In the genomic region with DNA sequence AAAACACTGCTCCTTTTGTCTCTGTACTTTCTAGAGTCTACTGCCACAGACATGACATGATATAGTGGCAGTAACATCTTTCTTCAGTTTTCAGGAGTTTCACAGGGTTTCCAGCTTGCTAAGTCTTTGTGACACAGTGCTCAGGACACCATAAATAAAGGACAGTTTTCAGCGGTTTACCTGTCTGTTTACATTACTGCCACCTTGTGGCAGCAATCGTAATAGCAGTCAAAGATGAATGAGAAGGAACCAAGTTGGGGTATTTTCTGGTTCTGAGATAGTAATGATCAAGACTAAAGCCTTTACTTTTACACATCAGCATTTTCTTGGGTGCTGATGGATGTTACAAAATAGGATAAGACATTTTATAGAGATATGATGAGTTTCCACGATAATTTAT, we compare ENCODE assay signal across 9 mouse cellular contexts.
DNase-seq lines count a peak whose midpoint lies in the region; ATAC-seq lines count a peak whose summit lies in the region.
"Had no signal": no experiment of that assay in that cellular context is flagged by ENCODE, and none has a peak within 500 bp of the region (broad histone marks: within the 10 kb centered on the region; RNA-seq: fewer than 3 reads in every experiment).

No protein-coding gene starts in this region.

- WGBS in midbrain, embryonic 11.5 days, result 8% methylated on average over 3 of the region's 3 CpGs
- 6% methylated on average over 3 of the region's 3 CpGs for WGBS in midbrain, embryonic 13.5 days

- no peaks in the 10 kb centered on the region for H3K27me3 ChIP-seq in midbrain, embryonic 11.5 days (ENCODE audit: control insufficient read depth, insufficient read depth, low read length)
- no peaks in the 10 kb centered on the region for H3K27me3 ChIP-seq in midbrain, embryonic 13.5 days
- H3K27me3 ChIP-seq: stomach, embryonic 15.5 days had no signal

- no peaks in the 10 kb centered on the region for H3K4me1 ChIP-seq in midbrain, embryonic 11.5 days (ENCODE audit: control insufficient read depth, insufficient read depth, low read length)
- H3K4me1 ChIP-seq in midbrain, embryonic 13.5 days (replicated peaks), result no peaks in the 10 kb centered on the region
- H3K4me1 ChIP-seq: stomach, embryonic 15.5 days had no signal

- no peak overlapping the region for H3K27ac ChIP-seq in midbrain, embryonic 11.5 days (ENCODE audit: low read depth, low read length)
- no peak overlapping the region for H3K27ac ChIP-seq in midbrain, embryonic 13.5 days
- H3K27ac ChIP-seq: stomach, embryonic 15.5 days had no signal

- ATAC-seq in midbrain, embryonic 11.5 days (ENCODE audit: low FRiP score), result 0 out of 2 replicates have a peak, but pooled peaks have one; percentile 33
- ATAC-seq in midbrain, embryonic 13.5 days, result no peak
- ATAC-seq in granulocyte monocyte progenitor cell, adult 5-6 weeks (replicated peaks; ENCODE audit: poor library complexity, severe bottlenecking), result peak; percentile 46; the same call in 1 of the 2 replicates

- intact Hi-C loops in left cerebral cortex, postnatal 4 days (cut with DNase I), result loop anchor here (10.0 kb wide), 1 partner anchor 722 kb away; the partner anchor contains the start of gene 2610002M06Rik

- peak; percentile 5 to 62 for DNase-seq in adrenal gland, adult (ENCODE audit: inconsistent age in 2 of 2, low spot score in 1 of 2)
- DNase-seq in adrenal gland, adult 8-10 months, result no peak
- peak; percentile 90 for DNase-seq in midbrain, embryonic 11.5 days (ENCODE audit: low spot score, missing footprints)
- peak; percentile 5 for DNase-seq in c-Kit-negative CD71-positive TER-119-positive erythroid progenitor cells, embryonic 14.5 days (ENCODE audit: low read depth, low spot score)
- DNase-seq in left cerebral cortex, postnatal 4 days, result peak; percentile 30
- peak; percentile 29 for DNase-seq in right cerebral cortex, postnatal 14 days

- no peaks in the 10 kb centered on the region for H3K36me3 ChIP-seq in midbrain, embryonic 11.5 days (ENCODE audit: control insufficient read depth, insufficient read depth, low read length)
- no peaks in the 10 kb centered on the region for H3K36me3 ChIP-seq in midbrain, embryonic 13.5 days
- H3K36me3 ChIP-seq: stomach, embryonic 15.5 days had no signal

- H3K4me3 ChIP-seq in midbrain, embryonic 11.5 days (ENCODE audit: low read depth, low read length), result no peak overlapping the region
- no peak overlapping the region for H3K4me3 ChIP-seq in midbrain, embryonic 13.5 days (replicated peaks)
- H3K4me3 ChIP-seq: stomach, embryonic 15.5 days had no signal

- no peak overlapping the region for H3K4me2 ChIP-seq in midbrain, embryonic 11.5 days
- no peak overlapping the region for H3K4me2 ChIP-seq in midbrain, embryonic 13.5 days (replicated peaks)
- H3K4me2 ChIP-seq: stomach, embryonic 15.5 days had no signal

- H3K9ac ChIP-seq in midbrain, embryonic 11.5 days (ENCODE audit: low read length), result no peak overlapping the region
- H3K9ac ChIP-seq in midbrain, embryonic 13.5 days (replicated peaks), result no peak overlapping the region
- H3K9ac ChIP-seq: stomach, embryonic 15.5 days had no signal

- no peaks in the 10 kb centered on the region for H3K9me3 ChIP-seq in midbrain, embryonic 11.5 days (ENCODE audit: control insufficient read depth, low read length)
- no peaks in the 10 kb centered on the region for H3K9me3 ChIP-seq in midbrain, embryonic 13.5 days
- H3K9me3 ChIP-seq: stomach, embryonic 15.5 days had no signal
